Mouse (Mus musculus): ENCODE data around the gene Pgm1. TPM values are rescaled to one million over a fixed set of nuclear protein-coding genes. Genes with fewer than 3 reads are reported as not detected.

Gene Pgm1
- polyA plus RNA-seq, 1 experiment: 60.8 TPM

DNA sequence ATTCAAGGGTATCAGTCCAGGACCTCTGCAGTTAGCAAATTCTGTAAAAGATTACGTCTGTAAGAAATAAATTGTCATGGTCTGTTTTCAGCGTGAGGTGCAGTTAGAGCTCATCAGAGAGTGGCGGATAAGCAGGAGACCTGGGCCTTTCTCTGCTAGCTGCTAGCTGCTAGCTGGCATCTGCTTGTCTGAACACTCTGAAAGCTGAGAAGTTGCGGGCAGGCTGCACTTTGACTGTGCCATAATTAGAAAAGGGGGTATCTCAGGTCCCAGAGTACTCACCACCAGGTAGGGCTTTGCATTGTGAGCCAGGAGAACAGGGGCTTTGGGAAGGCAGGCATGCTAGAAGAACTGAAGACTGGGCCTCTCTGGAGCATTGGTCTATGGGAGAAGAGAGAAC, 2.6 kb downstream of the Pgm1 start:
- H3K27ac ChIP-seq (ENCODE audit: insufficient read depth, low read length): no peak overlapping the region
- TF ChIP-seq CTCF (IDR thresholded peaks at IDR 0.05; ENCODE audit: extremely low read depth, insufficient read depth, low read length) (no peak), POLR2A (IDR thresholded peaks at IDR 0.05; ENCODE audit: extremely low read depth, insufficient read depth, low read length) (no peak)
- no peak overlapping the region for H3K4me3 ChIP-seq (ENCODE audit: insufficient read depth, low read length)
- H3K4me1 ChIP-seq (ENCODE audit: control insufficient read depth, insufficient read depth, low read length): peaks cover 4% of the 10 kb centered on the region; the same call in 1 of the 2 replicates

DNA sequence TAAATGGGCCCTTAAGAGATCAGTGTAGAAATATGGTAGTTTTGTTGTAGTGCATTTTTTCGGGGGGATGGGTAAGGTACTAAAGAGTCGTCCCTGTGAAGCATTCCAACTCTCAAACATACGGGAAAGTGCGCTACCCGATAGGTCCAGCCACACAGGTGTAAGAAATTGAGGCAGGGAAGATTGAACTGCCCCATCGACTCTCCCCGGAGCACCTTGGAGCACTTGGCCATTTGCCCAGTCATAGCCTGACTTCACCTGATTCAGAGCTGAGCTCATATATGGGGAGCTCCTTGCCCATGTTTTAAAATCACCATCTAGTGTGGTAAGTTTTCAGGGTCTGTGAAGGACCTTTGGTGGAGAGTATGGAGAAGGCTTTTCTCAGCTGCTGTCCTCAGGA, 5.6 kb downstream of the Pgm1 start:
- Histone ChIP-seq H3K4me1 (ENCODE audit: control insufficient read depth, insufficient read depth, low read length) (peaks cover 4% of the 10 kb centered on the region; the same call in 1 of the 2 replicates), H3K4me3 (ENCODE audit: insufficient read depth, low read length) (no peak overlapping the region), H3K27ac (ENCODE audit: insufficient read depth, low read length) (no peak overlapping the region)
- TF ChIP-seq CTCF (IDR thresholded peaks at IDR 0.05; ENCODE audit: extremely low read depth, insufficient read depth, low read length): no peak
- no peak for TF ChIP-seq POLR2A (IDR thresholded peaks at IDR 0.05; ENCODE audit: extremely low read depth, insufficient read depth, low read length)

DNA sequence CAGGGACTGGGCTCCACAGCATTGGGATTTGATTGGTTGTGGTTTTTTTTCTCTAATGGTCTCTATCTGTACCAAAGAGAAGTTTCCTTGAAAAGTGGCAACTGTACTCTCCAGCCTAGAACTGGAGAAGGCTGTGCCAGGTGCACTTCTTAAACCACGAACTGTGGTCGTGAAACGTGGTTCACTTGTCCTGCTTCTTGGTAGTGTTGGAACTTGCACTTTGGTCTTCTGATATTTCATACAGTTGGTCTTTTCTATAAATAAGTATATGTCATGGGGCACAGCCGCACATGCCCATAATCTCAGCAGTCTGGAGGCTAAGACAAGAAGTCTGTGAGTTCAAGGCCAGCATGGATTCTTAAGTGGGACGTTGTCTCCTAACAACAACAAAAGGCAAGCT, 7.1 kb downstream of the Pgm1 start:
- TF ChIP-seq CTCF (IDR thresholded peaks at IDR 0.05; ENCODE audit: extremely low read depth, insufficient read depth, low read length): no peak
- TF ChIP-seq POLR2A (IDR thresholded peaks at IDR 0.05; ENCODE audit: extremely low read depth, insufficient read depth, low read length): no peak
- Histone ChIP-seq H3K4me1 (ENCODE audit: control insufficient read depth, insufficient read depth, low read length) (no peaks in the 10 kb centered on the region), H3K4me3 (ENCODE audit: insufficient read depth, low read length) (no peak overlapping the region), H3K27ac (ENCODE audit: insufficient read depth, low read length) (no peak overlapping the region)

DNA sequence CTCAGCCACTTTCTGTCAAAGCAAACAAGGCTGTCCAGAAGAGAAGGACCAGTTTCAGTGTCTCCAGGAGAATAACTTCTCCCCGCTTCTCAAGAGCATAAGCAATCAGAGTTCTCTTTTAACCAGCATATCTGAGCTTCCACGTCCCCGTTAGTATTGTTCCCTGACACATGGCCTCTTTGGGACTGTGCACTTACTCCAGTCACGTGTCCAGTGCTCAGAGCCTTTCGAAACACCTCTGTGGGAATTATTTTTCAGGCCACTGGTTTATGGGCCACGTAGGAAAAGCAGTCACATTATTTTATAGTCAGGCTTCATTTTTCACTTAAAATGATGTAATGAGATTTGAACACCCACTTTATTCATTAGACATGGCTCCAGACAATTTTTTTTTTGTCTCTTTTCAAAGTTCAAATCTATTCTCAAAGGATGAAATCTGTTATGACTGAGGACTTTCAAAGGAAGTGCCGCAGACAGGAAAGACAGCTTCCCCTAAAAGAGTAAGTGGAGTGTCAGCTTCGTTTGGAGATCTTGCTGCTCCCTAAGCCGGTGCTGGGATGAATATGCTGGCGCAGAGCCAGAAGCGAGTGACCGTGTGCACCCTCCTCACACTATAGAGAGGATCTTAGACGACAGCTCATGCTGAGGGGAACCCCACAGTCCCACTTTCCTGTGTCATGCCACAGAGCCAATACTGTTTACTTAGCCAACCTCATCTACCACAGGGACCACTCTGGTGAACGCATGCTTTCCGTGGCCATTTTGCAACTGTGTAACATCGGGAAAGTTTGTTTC, 10.7 kb downstream of the Pgm1 start:
- Histone ChIP-seq H3K4me3 (ENCODE audit: insufficient read depth, low read length) (no peak overlapping the region), H3K4me1 (ENCODE audit: control insufficient read depth, insufficient read depth, low read length) (no peaks in the 10 kb centered on the region), H3K27ac (ENCODE audit: insufficient read depth, low read length) (no peak overlapping the region)
- TF ChIP-seq CTCF (IDR thresholded peaks at IDR 0.05; ENCODE audit: extremely low read depth, insufficient read depth, low read length) (no peak), POLR2A (IDR thresholded peaks at IDR 0.05; ENCODE audit: extremely low read depth, insufficient read depth, low read length) (no peak)

DNA sequence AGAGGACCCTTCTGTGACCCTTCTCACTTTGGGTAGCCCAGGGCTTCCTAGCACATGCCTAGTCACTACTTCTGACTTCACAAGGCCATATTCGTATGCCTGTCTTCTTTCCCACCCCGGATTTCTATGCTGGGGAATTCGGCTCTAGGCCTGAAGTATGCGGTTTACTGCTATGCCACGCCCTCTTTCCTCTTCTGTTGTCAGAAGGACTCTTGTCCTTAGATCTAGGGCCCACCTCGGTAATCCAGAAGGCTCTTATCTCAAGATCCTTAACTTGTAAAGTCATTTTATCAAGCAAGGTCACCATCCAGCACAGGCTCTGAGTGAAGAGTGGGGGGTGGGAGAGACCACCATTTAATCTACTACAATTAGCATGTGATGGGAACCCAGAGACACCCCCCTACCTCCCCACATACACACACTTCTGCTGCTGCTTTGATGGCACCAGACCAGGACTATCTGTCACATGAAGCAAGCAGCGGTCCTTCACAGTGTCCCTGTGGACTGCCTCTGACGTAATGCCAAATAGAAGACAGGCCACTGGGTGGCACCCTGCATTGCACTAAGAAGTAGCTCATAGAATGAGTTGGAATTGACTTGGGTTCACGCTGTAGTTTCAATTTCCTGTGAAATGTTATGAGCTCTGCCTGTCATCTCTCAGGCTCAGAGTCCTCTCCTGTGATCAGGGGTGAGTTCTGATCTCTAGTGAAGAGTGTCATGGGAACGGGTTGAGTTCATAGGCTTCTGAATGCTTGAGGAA, 12.6 kb downstream of the Pgm1 start:
- no peaks in the 10 kb centered on the region for H3K4me1 ChIP-seq (ENCODE audit: control insufficient read depth, insufficient read depth, low read length)
- H3K27ac ChIP-seq (ENCODE audit: insufficient read depth, low read length): no peak overlapping the region
- no peak overlapping the region for H3K4me3 ChIP-seq (ENCODE audit: insufficient read depth, low read length)
- TF ChIP-seq CTCF (IDR thresholded peaks at IDR 0.05; ENCODE audit: extremely low read depth, insufficient read depth, low read length) (peak; percentile 27; the same call in 1 of the 2 replicates), POLR2A (IDR thresholded peaks at IDR 0.05; ENCODE audit: extremely low read depth, insufficient read depth, low read length) (no peak)

DNA sequence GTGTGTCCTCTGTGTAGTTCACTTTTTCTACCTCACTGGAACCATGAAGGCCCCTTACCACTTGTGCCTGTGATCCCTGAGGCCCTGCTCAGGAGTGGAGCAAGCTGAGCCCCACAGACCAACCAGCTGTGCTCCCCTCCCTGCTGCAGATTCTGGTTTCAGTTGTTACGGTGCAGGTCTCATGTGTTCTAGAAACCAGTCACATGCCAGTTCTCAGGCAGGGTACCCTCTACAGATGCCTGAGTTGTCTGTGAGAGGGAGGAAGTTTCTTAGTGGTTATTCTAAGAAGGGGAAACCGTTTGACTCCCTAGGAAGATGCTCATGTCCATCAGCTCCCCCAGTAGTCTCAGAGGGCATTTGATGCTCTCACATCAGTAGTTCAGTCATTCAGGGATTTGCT, 15.4 kb downstream of the Pgm1 start:
- Histone ChIP-seq H3K4me3 (ENCODE audit: insufficient read depth, low read length) (no peak overlapping the region), H3K4me1 (ENCODE audit: control insufficient read depth, insufficient read depth, low read length) (no peaks in the 10 kb centered on the region), H3K27ac (ENCODE audit: insufficient read depth, low read length) (no peak overlapping the region)
- TF ChIP-seq CTCF (IDR thresholded peaks at IDR 0.05; ENCODE audit: extremely low read depth, insufficient read depth, low read length) (no peak), POLR2A (IDR thresholded peaks at IDR 0.05; ENCODE audit: extremely low read depth, insufficient read depth, low read length) (no peak)

DNA sequence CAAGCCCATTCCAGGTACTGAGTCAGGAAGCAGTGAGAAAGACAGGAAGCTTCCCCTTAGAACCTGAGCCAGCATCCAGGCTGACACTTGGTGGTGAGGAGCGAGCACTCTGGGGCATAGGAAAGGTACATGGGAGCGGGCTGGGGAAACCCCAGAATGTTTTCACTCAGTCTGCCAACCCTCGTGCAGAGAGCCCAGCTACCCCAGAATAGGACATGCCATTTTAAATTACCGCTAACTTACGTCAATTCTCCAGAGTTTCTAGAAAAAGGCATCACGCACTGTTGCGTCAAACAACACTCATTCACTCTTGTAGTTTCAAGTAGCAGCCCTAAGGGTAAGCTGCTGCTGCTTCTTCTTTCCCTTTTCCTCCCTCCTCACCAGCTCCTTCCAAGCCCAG, 15.8 kb downstream of the Pgm1 start:
- no peaks in the 10 kb centered on the region for H3K4me1 ChIP-seq (ENCODE audit: control insufficient read depth, insufficient read depth, low read length)
- TF ChIP-seq POLR2A (IDR thresholded peaks at IDR 0.05; ENCODE audit: extremely low read depth, insufficient read depth, low read length): no peak
- TF ChIP-seq CTCF (IDR thresholded peaks at IDR 0.05; ENCODE audit: extremely low read depth, insufficient read depth, low read length): no peak
- no peak overlapping the region for H3K27ac ChIP-seq (ENCODE audit: insufficient read depth, low read length)
- no peak overlapping the region for H3K4me3 ChIP-seq (ENCODE audit: insufficient read depth, low read length)

DNA sequence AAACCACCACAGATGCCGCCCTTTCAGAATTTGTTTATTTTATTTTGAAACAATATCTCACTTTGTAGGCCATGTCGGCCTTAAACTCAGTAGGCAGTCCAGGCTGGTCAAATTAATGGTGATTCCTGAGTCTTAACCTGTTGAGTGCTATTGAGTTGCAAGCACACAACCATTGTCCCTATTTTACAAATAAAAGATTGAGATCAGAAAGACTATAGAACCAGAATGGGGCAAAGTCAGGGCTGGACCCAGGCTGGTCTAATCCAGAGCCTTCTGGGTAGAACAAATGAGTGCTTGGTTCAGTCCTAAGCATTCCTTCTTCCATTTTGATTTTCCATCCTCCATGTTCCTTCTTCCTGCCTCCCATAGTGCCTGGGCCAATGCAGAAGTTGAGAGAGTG, 17.3 kb downstream of the Pgm1 start:
- H3K27ac ChIP-seq (ENCODE audit: insufficient read depth, low read length): no peak overlapping the region
- no peak for TF ChIP-seq CTCF (IDR thresholded peaks at IDR 0.05; ENCODE audit: extremely low read depth, insufficient read depth, low read length)
- TF ChIP-seq POLR2A (IDR thresholded peaks at IDR 0.05; ENCODE audit: extremely low read depth, insufficient read depth, low read length): no peak
- H3K4me3 ChIP-seq (ENCODE audit: insufficient read depth, low read length): no peak overlapping the region
- no peaks in the 10 kb centered on the region for H3K4me1 ChIP-seq (ENCODE audit: control insufficient read depth, insufficient read depth, low read length)

DNA sequence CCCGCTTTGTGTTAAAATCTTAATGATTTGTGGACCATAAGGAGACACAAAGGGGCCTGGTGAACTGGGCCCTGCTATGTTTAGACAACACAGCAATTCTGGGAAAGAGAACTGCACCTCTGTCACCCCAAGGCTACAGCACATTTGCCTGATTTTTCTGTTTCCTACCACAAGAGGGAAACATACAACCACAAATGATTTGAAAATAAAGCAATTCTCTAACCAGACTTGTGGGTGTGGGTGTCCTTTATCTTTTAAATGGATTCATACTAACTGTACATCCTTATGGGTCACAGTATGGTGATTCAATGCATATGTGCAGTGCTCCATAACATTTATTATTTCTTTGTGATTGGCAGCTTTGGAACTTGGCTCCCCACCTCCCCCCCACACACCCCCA, 18.0 kb downstream of the Pgm1 start:
- H3K4me1 ChIP-seq (ENCODE audit: control insufficient read depth, insufficient read depth, low read length): no peaks in the 10 kb centered on the region
- peak; percentile 39 for TF ChIP-seq CTCF (IDR thresholded peaks at IDR 0.05; ENCODE audit: extremely low read depth, insufficient read depth, low read length)
- no peak for TF ChIP-seq POLR2A (IDR thresholded peaks at IDR 0.05; ENCODE audit: extremely low read depth, insufficient read depth, low read length)
- H3K4me3 ChIP-seq (ENCODE audit: insufficient read depth, low read length): no peak overlapping the region
- H3K27ac ChIP-seq (ENCODE audit: insufficient read depth, low read length): no peak overlapping the region

DNA sequence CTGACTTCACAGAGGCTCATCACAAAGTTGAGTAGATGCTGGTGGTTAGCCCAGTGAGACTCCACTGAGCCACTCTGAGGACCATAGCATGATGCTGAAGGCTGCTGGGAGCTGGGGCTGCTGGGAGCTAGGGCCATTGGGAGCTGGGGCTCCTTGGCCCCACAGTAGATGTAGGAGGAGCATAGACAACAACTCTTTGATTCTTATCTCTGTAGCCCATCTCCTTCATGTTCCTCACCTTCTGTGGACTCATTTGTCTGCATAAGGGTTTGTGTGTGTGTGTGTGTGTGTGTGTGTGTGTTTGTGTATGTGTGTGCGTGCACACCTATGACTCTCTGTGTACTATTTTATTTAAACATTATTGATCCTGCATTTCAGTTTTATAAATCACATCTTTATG, 18.7 kb downstream of the Pgm1 start:
- H3K27ac ChIP-seq (ENCODE audit: insufficient read depth, low read length): no peak overlapping the region
- no peak for TF ChIP-seq POLR2A (IDR thresholded peaks at IDR 0.05; ENCODE audit: extremely low read depth, insufficient read depth, low read length)
- H3K4me3 ChIP-seq (ENCODE audit: insufficient read depth, low read length): no peak overlapping the region
- no peaks in the 10 kb centered on the region for H3K4me1 ChIP-seq (ENCODE audit: control insufficient read depth, insufficient read depth, low read length)

Measured in cortical plate, adult 2 months (tissue).